Mouse (Mus musculus): ENCODE data around the gene Vgll4.
A peak's percentile ranks its signal among the peaks of the same experiment; 100 is the strongest.

DNA sequence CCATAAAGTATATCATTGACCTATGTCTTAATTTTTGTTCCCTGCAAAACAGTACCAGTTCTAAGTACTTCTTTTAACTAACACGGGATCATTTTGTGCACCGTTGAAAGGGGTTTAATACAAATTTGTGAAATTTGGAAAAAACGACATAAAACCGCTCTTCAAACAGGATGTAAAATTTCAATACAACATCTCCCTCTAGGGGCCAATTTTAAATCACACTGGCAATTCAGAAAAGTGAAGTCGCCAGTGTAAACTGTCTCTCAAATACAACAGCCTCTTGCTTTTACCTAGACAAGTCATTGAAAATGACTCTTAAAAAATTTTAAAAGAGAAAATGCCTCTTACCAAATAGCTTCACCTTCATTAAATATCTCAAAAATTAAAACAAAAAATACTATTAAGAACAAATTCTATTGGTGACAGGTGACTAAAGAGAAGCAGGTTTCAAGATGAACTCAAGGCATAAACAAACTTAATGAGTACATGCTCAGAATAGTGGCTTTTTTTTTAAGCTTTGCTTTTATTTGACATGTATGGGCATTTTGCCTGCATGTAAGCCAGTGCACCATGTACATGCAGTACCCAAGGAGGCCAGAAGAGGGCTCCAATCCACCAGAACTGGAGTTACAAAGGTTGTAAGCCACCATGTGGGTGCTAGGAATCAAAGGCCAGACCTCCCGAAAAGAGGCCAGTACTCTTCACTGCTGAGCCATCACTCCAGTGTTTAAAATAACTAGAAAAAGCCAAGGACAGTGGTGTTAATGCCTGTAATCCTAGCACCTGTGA, 43.2 kb downstream of the Vgll4 start:
- TF ChIP-seq CTCF (IDR thresholded peaks at IDR 0.05; ENCODE audit: borderline replicate concordance, insufficient read depth, low read length) = 0 out of 2 replicates have a peak, but pooled peaks have one; percentile 11
- no peak for TF ChIP-seq POLR2A (IDR thresholded peaks at IDR 0.05; ENCODE audit: low read depth, low read length)
